Mouse (Mus musculus) lung, embryonic 15.5 days (tissue): ENCODE measurements at regions not wholly inside any gene's neighbourhood (a gene's known extent, or its start where the extent isn't known, plus 50 kb on each side); places are given as distances from the start of the nearest gene placed in this dataset.

Source experiments
- ATAC-seq: fragments of 200-750 bp; cut with Nextera tagmentation; 2 replicates; pipeline ENCODE4 v1.8.0; 2017; ENCODE audit warnings: moderate number of reproducible peaks, borderline replicate concordance; ENCODE audit not compliant: low FRiP score, low TSS enrichment; ENCODE audit errors: extremely low read depth
- H3K27ac ChIP-seq: fragments of 300-500 bp; sonication (generic); 2 replicates; pipeline ENCODE4 v1.5.1; 2015; ENCODE audit warnings: moderate library complexity, mild to moderate bottlenecking, inconsistent platforms
- H3K27me3 ChIP-seq: fragments of 300-500 bp; sonication (generic); 2 replicates; pipeline ENCODE4 v1.6.1; 2015; ENCODE audit warnings: inconsistent platforms
- H3K36me3 ChIP-seq: fragments of 300-500 bp; sonication (generic); 2 replicates; pipeline ENCODE4 v1.6.1; 2015; ENCODE audit warnings: inconsistent platforms
- H3K4me1 ChIP-seq: fragments of 300-500 bp; sonication (generic); 2 replicates; pipeline ENCODE4 v1.6.1; 2015; ENCODE audit warnings: inconsistent platforms
- H3K4me2 ChIP-seq: fragments of 300-500 bp; sonication (generic); 2 replicates; pipeline ENCODE4 v1.6.1; 2015; ENCODE audit warnings: inconsistent platforms, mild to moderate bottlenecking, moderate library complexity
- H3K4me3 ChIP-seq: fragments of 300-500 bp; sonication (generic); 2 replicates; pipeline ENCODE4 v1.5.1; 2015; ENCODE audit warnings: mild to moderate bottlenecking, inconsistent platforms
- H3K9ac ChIP-seq: fragments of 300-500 bp; sonication (generic); 2 replicates; pipeline ENCODE4 v1.6.1; 2015; ENCODE audit warnings: inconsistent platforms
- H3K9me3 ChIP-seq: fragments of 300-500 bp; sonication (generic); 2 replicates; pipeline ENCODE4 v1.6.1; 2016; ENCODE audit warnings: inconsistent platforms
- WGBS: fragments of 180-500 bp; shearing (Covaris S2); methylation state at CpG from one replicate; pipeline ENCODE4 v1.1.7; 2015; 5-methylcytosine and 5-hydroxymethylcytosine counted together

GRCm38 (mm10) chr3:121009223-121009622, 162.3 kb downstream of the Rwdd3 start:
- H3K4me2 ChIP-seq: no peak overlapping the region
- H3K4me3 ChIP-seq: no peak overlapping the region
- no peak for ATAC-seq
- H3K4me1 ChIP-seq: no peaks in the 10 kb centered on the region
- H3K9ac ChIP-seq: no peak overlapping the region
- no peaks in the 10 kb centered on the region for H3K9me3 ChIP-seq
- WGBS: 73% methylated on average over 6 of the region's 6 CpGs
- H3K36me3 ChIP-seq: no peaks in the 10 kb centered on the region
- H3K27me3 ChIP-seq: no peaks in the 10 kb centered on the region
- no peak overlapping the region for H3K27ac ChIP-seq

- H3K9me3 ChIP-seq: no peaks in the 10 kb centered on the region
- ATAC-seq: no peak
- no peaks in the 10 kb centered on the region for H3K36me3 ChIP-seq
- H3K9ac ChIP-seq: no peak overlapping the region
- no peak overlapping the region for H3K4me2 ChIP-seq
- no peaks in the 10 kb centered on the region for H3K27me3 ChIP-seq
- no peak overlapping the region for H3K4me3 ChIP-seq
- H3K4me1 ChIP-seq: no peaks in the 10 kb centered on the region
- 68% methylated on average over 17 of the region's 17 CpGs for WGBS
- no peak overlapping the region for H3K27ac ChIP-seq
Observed at GRCm38 (mm10) chr3:120983556-120984270, 187.8 kb downstream of the Rwdd3 start.

- Histone ChIP-seq H3K27ac (no peak overlapping the region), H3K4me1 (no peaks in the 10 kb centered on the region), H3K9ac (no peak overlapping the region), H3K36me3 (no peaks in the 10 kb centered on the region), H3K9me3 (no peaks in the 10 kb centered on the region), H3K27me3 (no peaks in the 10 kb centered on the region), H3K4me3 (no peak overlapping the region), H3K4me2 (no peak overlapping the region)
- 37% methylated on average over 10 of the region's 10 CpGs for WGBS
- ATAC-seq: no peak
Observed at GRCm38 (mm10) chr3:120982795-120983555, 188.5 kb downstream of the Rwdd3 start.

GRCm38 (mm10) chr3:120982218-120982617, 189.3 kb downstream of the Rwdd3 start:
- Histone ChIP-seq H3K4me2 (no peak overlapping the region), H3K27me3 (no peaks in the 10 kb centered on the region), H3K27ac (no peak overlapping the region), H3K4me3 (no peak overlapping the region), H3K4me1 (no peaks in the 10 kb centered on the region), H3K36me3 (no peaks in the 10 kb centered on the region), H3K9ac (no peak overlapping the region), H3K9me3 (no peaks in the 10 kb centered on the region)
- no peak for ATAC-seq
- 37% methylated on average over 4 of the region's 4 CpGs for WGBS

GRCm38 (mm10) chr3:120970746-120971466, 200.6 kb downstream of the Rwdd3 start:
- ATAC-seq: no peak
- Histone ChIP-seq H3K9me3 (no peaks in the 10 kb centered on the region), H3K4me2 (no peak overlapping the region), H3K4me1 (no peaks in the 10 kb centered on the region), H3K4me3 (no peak overlapping the region), H3K27me3 (no peaks in the 10 kb centered on the region), H3K9ac (no peak overlapping the region), H3K27ac (no peak overlapping the region), H3K36me3 (no peaks in the 10 kb centered on the region)
- 72% methylated on average over 14 of the region's 14 CpGs for WGBS

GRCm38 (mm10) chr3:120946906-120947305, 224.6 kb downstream of the Rwdd3 start:
- no peak for ATAC-seq
- no peak overlapping the region for H3K27ac ChIP-seq

GRCm38 (mm10) chr3:120934401-120934800, 237.1 kb downstream of the Rwdd3 start:
- Histone ChIP-seq H3K9me3 (no peaks in the 10 kb centered on the region), H3K4me2 (no peak overlapping the region), H3K36me3 (no peaks in the 10 kb centered on the region), H3K4me3 (no peak overlapping the region), H3K9ac (no peak overlapping the region), H3K4me1 (no peaks in the 10 kb centered on the region), H3K27ac (no peak overlapping the region), H3K27me3 (no peaks in the 10 kb centered on the region)
- WGBS: 82% methylated on average over 4 of the region's 4 CpGs
- no peak for ATAC-seq

More at GRCm38 (mm10) chr3:120946906-120947305, 224.6 kb downstream of the Rwdd3 start:
- H3K36me3 ChIP-seq: no peaks in the 10 kb centered on the region
- H3K4me2 ChIP-seq: no peak overlapping the region
- no peak overlapping the region for H3K4me3 ChIP-seq
- no peaks in the 10 kb centered on the region for H3K27me3 ChIP-seq
- no peaks in the 10 kb centered on the region for H3K9me3 ChIP-seq
- no peak overlapping the region for H3K9ac ChIP-seq
- no peaks in the 10 kb centered on the region for H3K4me1 ChIP-seq
- WGBS: 79% methylated on average over 8 of the region's 8 CpGs

- no peak overlapping the region for H3K4me2 ChIP-seq
- no peaks in the 10 kb centered on the region for H3K9me3 ChIP-seq
- ATAC-seq: no peak
- no peak overlapping the region for H3K9ac ChIP-seq
- 68% methylated on average over 2 of the region's 2 CpGs for WGBS
- no peaks in the 10 kb centered on the region for H3K4me1 ChIP-seq
- no peaks in the 10 kb centered on the region for H3K27me3 ChIP-seq
- no peaks in the 10 kb centered on the region for H3K36me3 ChIP-seq
- H3K4me3 ChIP-seq: no peak overlapping the region
- no peak overlapping the region for H3K27ac ChIP-seq
Observed at GRCm38 (mm10) chr3:120920351-120920750, 251.1 kb downstream of the Rwdd3 start.

- H3K9ac ChIP-seq: no peak overlapping the region
- ATAC-seq: no peak
- WGBS: 72% methylated on average over 5 of the region's 5 CpGs
- no peak overlapping the region for H3K4me2 ChIP-seq
- H3K27me3 ChIP-seq: no peaks in the 10 kb centered on the region
- H3K27ac ChIP-seq: no peak overlapping the region
- no peak overlapping the region for H3K4me3 ChIP-seq
- no peaks in the 10 kb centered on the region for H3K9me3 ChIP-seq
- H3K36me3 ChIP-seq: no peaks in the 10 kb centered on the region
- H3K4me1 ChIP-seq: no peaks in the 10 kb centered on the region
Observed at GRCm38 (mm10) chr3:120898931-120899330, 272.6 kb downstream of the Rwdd3 start.

GRCm38 (mm10) chr3:120898258-120898657, 273.2 kb downstream of the Rwdd3 start:
- H3K4me3 ChIP-seq: no peak overlapping the region
- no peaks in the 10 kb centered on the region for H3K36me3 ChIP-seq
- no peaks in the 10 kb centered on the region for H3K27me3 ChIP-seq
- no peak overlapping the region for H3K4me2 ChIP-seq
- no peak for ATAC-seq
- no peak overlapping the region for H3K9ac ChIP-seq
- WGBS: 79% methylated on average over 9 of the region's 9 CpGs
- no peaks in the 10 kb centered on the region for H3K9me3 ChIP-seq
- no peak overlapping the region for H3K27ac ChIP-seq
- no peaks in the 10 kb centered on the region for H3K4me1 ChIP-seq

GRCm38 (mm10) chr3:120897758-120898157, 273.7 kb downstream of the Rwdd3 start:
- Histone ChIP-seq H3K9ac (no peak overlapping the region), H3K36me3 (no peaks in the 10 kb centered on the region), H3K27me3 (no peaks in the 10 kb centered on the region), H3K4me3 (no peak overlapping the region), H3K27ac (no peak overlapping the region), H3K4me2 (no peak overlapping the region), H3K9me3 (no peaks in the 10 kb centered on the region), H3K4me1 (no peaks in the 10 kb centered on the region)
- no peak for ATAC-seq
- WGBS: 92% methylated on average over 9 of the region's 9 CpGs

- no peaks in the 10 kb centered on the region for H3K4me1 ChIP-seq
- H3K4me2 ChIP-seq: no peak overlapping the region
- H3K9me3 ChIP-seq: no peaks in the 10 kb centered on the region
- ATAC-seq: no peak
- 79% methylated on average over 12 of the region's 12 CpGs for WGBS
- H3K9ac ChIP-seq: no peak overlapping the region
- H3K27me3 ChIP-seq: no peaks in the 10 kb centered on the region
- H3K36me3 ChIP-seq: no peaks in the 10 kb centered on the region
- H3K4me3 ChIP-seq: no peak overlapping the region
- no peak overlapping the region for H3K27ac ChIP-seq
Observed at GRCm38 (mm10) chr3:120897221-120897620, 274.3 kb downstream of the Rwdd3 start.
